Mouse (Mus musculus) erythroblast, embryonic 14.5 days (primary cell): ENCODE data around the gene Secisbp2.

Experiments used
- GATA1 ChIP-seq: IDR thresholded peaks from 2 replicates; pipeline ENCODE4 v1.6.1; 2012; ENCODE audit warnings: low read length, inconsistent platforms, mixed read lengths
- TAL1 ChIP-seq: IDR thresholded peaks from 3 replicates; pipeline ENCODE4 v1.6.1; 2012; ENCODE audit warnings: low read length, inconsistent platforms, mixed read lengths

GRCm38 (mm10) chr13:51712022-51712421, 60.5 kb downstream of the Secisbp2 start:
- TF ChIP-seq GATA1, result no peak
- TF ChIP-seq TAL1, result no peak
